Mouse (Mus musculus) neutrophil, adult 5-6 weeks (primary cell): ENCODE data around the gene Tenm4. TPM values are rescaled to one million over a fixed set of nuclear protein-coding genes. Genes with fewer than 3 reads are reported as not detected.
"Not testable (repeated sequence)": the region's sequence is repeated elsewhere in the genome, so short reads cannot be mapped to it uniquely, and the experiment has no call there.

Experiments used
- ATAC-seq: fragments of 151-379, 151-347 bp; 2 replicates; pipeline ENCODE4 v1.8.0; 2017; ENCODE audit warnings: mild to moderate bottlenecking, moderate TSS enrichment; ENCODE audit not compliant: insufficient number of reproducible peaks, poor library complexity, low FRiP score, severe bottlenecking; ENCODE audit errors: extremely low read depth
- total RNA-seq: library from RNA; stranded (forward); fragments of 200-1000 nt; gene quantifications from 2 replicates; pipeline ENCODE4 v1.2.3, GENCODE M21; 2017

Gene Tenm4
- total RNA-seq, 1 experiment from 2014 or later: 0.58 TPM

- no peak for ATAC-seq
These were observed 735.2 kb downstream of the Tenm4 start for GRCm38 (mm10) chr7:96906216-96906615.

GRCm38 (mm10) chr7:96907971-96908680, 737.1 kb downstream of the Tenm4 start:
- ATAC-seq: no peak

- ATAC-seq: no peak
These were observed 738.8 kb downstream of the Tenm4 start for GRCm38 (mm10) chr7:96909856-96910255.

- no peak for ATAC-seq
These were observed 739.4 kb downstream of the Tenm4 start for GRCm38 (mm10) chr7:96910310-96910960.

- ATAC-seq: peak; percentile 63
These were observed 743.0 kb downstream of the Tenm4 start for GRCm38 (mm10) chr7:96914031-96914430.

GRCm38 (mm10) chr7:96915452-96916105, 744.5 kb downstream of the Tenm4 start:
- ATAC-seq: peak; percentile 65; the same call in 1 of the 2 replicates

GRCm38 (mm10) chr7:96920447-96921095, 749.5 kb downstream of the Tenm4 start:
- ATAC-seq: no peak

- ATAC-seq: no peak
These were observed 751.9 kb downstream of the Tenm4 start for GRCm38 (mm10) chr7:96922927-96923326.

GRCm38 (mm10) chr7:96943715-96944377, 772.8 kb downstream of the Tenm4 start:
- ATAC-seq: no peak

- not testable (repeated sequence) for ATAC-seq
These were observed 775.5 kb downstream of the Tenm4 start for GRCm38 (mm10) chr7:96946501-96946900.

GRCm38 (mm10) chr7:96951281-96952051, 780.4 kb downstream of the Tenm4 start, which contains the start of gene Nars2:
Gene Nars2, plus strand, starts transcription at chr7:96951505.
- ATAC-seq: peak; percentile 99

- ATAC-seq: no peak
These were observed 781.0 kb downstream of the Tenm4 start for GRCm38 (mm10) chr7:96952094-96952493.

- ATAC-seq: no peak
These were observed 788.1 kb downstream of the Tenm4 start for GRCm38 (mm10) chr7:96959168-96959567.
